Mouse (Mus musculus): ENCODE results near the gene 1700016C15Rik.

- TF ChIP-seq CTCF (IDR thresholded peaks at IDR 0.05; ENCODE audit: control insufficient read depth, insufficient read depth, low read length), result no peak
- TF ChIP-seq POLR2A (IDR thresholded peaks at IDR 0.05; ENCODE audit: borderline replicate concordance, control insufficient read depth, low read depth, low read length), result no peak
These were observed 2.7 kb upstream of the 1700016C15Rik start for GRCm38 (mm10) chr1:177726870-177727269.
